Mouse (Mus musculus): ENCODE measurements around the gene 1600002K03Rik. TPM values are rescaled to one million over a fixed set of nuclear protein-coding genes. Genes with fewer than 3 reads are reported as not detected.
A peak's percentile ranks its signal among the peaks of the same experiment; 100 is the strongest.

Gene 1600002K03Rik
- polyA plus RNA-seq, 1 experiment from 2014 or later = 12.8 TPM

- ATAC-seq (ENCODE audit: insufficient number of reproducible peaks, low FRiP score, low TSS enrichment, low read depth) = no peak
- Histone ChIP-seq H3K4me1 (peaks cover 70% of the 10 kb centered on the region), H3K9me3 (no peaks in the 10 kb centered on the region), H3K27ac (peak overlapping the region; percentile 100), H3K36me3 (peaks cover 48% of the 10 kb centered on the region), H3K27me3 (no peaks in the 10 kb centered on the region), H3K4me2 (peak overlapping the region; percentile 81), H3K9ac (peak overlapping the region; percentile 81), H3K4me3 (peak overlapping the region; percentile 91)
- under 1% methylated on average over 47 of the region's 71 CpGs for WGBS
Measured at GRCm38 (mm10) chr10:80150226-80151210, 22.2 kb upstream of the 1600002K03Rik start.

GRCm38 (mm10) chr10:80151211-80152034 lies 21.3 kb upstream of the 1600002K03Rik start:
- H3K27me3 ChIP-seq = no peaks in the 10 kb centered on the region
- peak overlapping the region; percentile 100 for H3K27ac ChIP-seq
- peaks cover 48% of the 10 kb centered on the region for H3K36me3 ChIP-seq
- H3K9me3 ChIP-seq = no peaks in the 10 kb centered on the region
- no peak for ATAC-seq (ENCODE audit: insufficient number of reproducible peaks, low FRiP score, low TSS enrichment, low read depth)
- H3K4me3 ChIP-seq = peak overlapping the region; percentile 91
- peaks cover 69% of the 10 kb centered on the region for H3K4me1 ChIP-seq
- peak overlapping the region; percentile 81 for H3K9ac ChIP-seq
- peak overlapping the region; percentile 81 for H3K4me2 ChIP-seq
- WGBS = 2% methylated on average over 26 of the region's 26 CpGs

GRCm38 (mm10) chr10:80152071-80152872 lies 20.5 kb upstream of the 1600002K03Rik start:
- 3% methylated on average over 15 of the region's 15 CpGs for WGBS
- no peak for ATAC-seq (ENCODE audit: insufficient number of reproducible peaks, low FRiP score, low TSS enrichment, low read depth)
- peaks cover 69% of the 10 kb centered on the region for H3K4me1 ChIP-seq
- no peaks in the 10 kb centered on the region for H3K9me3 ChIP-seq
- H3K9ac ChIP-seq = peak overlapping the region; percentile 81
- no peaks in the 10 kb centered on the region for H3K27me3 ChIP-seq
- H3K36me3 ChIP-seq = peaks cover 56% of the 10 kb centered on the region
- H3K4me3 ChIP-seq = peak overlapping the region; percentile 91
- H3K4me2 ChIP-seq = peak overlapping the region; percentile 81
- peak overlapping the region; percentile 100 for H3K27ac ChIP-seq

DNA sequence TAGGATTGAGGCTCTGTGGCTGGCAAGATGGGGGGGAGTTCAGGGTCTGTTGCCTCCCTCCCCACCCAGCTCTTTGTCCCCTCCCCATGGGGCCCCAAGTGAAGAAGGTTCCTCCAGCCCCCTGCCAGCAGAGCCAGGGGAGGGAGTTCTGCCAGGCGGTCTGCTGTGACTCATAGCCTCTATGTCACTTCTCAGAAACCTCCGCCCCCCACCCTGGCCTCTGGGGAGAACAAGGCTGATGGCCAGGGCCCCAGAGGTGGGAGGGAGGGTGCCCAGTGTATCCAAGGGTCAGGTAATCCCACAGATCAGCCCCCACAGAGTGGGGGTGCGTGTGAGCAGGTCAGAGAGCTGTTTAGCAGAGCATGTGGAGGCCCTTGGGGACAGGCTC lies 19.9 kb upstream of the 1600002K03Rik start:
- 39% methylated on average over 3 of the region's 3 CpGs for WGBS
- no peaks in the 10 kb centered on the region for H3K9me3 ChIP-seq

DNA sequence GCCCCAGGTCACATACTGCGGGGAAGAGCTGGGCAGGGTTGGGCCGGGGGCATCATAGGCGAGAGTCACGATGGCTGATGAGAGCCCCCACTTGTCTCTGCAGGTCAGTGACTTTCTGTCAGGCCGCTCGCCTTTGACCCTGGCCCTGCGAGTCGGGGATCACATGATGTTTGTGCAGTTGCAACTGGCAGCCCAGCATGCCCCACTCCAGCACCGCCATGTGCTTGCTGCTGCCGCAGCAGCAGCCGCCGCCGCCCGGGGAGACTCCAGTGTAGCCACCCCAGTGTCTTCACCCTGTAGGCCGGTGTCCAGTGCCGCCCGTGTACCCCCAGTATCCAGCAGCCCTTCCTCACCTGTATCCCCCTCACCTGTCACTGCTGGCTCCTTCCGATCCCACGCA lies 19.0 kb upstream of the 1600002K03Rik start:
- Histone ChIP-seq H3K4me1 (peaks cover 73% of the 10 kb centered on the region), H3K9ac (no peak overlapping the region)

More for the DNA sequence above, 19.9 kb upstream of the 1600002K03Rik start:
- no peaks in the 10 kb centered on the region for H3K27me3 ChIP-seq
- ATAC-seq (ENCODE audit: insufficient number of reproducible peaks, low FRiP score, low TSS enrichment, low read depth) = no peak
- H3K27ac ChIP-seq = peak overlapping the region; percentile 100
- H3K4me1 ChIP-seq = peaks cover 67% of the 10 kb centered on the region
- H3K4me2 ChIP-seq = peak overlapping the region; percentile 81
- peak overlapping the region; percentile 91 for H3K4me3 ChIP-seq
- H3K9ac ChIP-seq = peak overlapping the region; percentile 81
- H3K36me3 ChIP-seq = peaks cover 58% of the 10 kb centered on the region

DNA sequence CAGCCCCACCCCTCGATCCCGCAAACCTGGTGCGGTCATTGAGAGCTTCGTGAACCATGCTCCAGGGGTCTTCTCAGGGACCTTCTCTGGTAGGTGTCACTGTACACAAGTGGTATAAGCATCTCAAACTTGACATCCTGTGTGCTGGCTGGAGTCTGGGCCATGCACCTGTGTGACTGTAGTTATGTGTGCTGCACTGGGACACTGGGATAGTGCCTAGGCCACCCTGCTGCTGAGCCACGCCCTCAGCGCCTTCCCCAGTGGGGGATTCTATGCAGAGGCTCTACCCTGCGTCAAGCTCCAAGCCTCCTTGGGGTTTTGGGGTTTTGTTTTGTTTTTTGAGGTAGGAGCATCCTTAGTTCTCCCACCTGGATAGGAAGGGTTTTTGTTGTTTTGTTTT lies 18.4 kb upstream of the 1600002K03Rik start:
- Histone ChIP-seq H3K4me1 (peaks cover 80% of the 10 kb centered on the region), H3K9ac (no peak overlapping the region), H3K36me3 (peaks cover 58% of the 10 kb centered on the region), H3K27me3 (no peaks in the 10 kb centered on the region), H3K27ac (0 out of 2 replicates have a peak overlapping the region, but pooled peaks have one; percentile 33), H3K4me3 (no peak overlapping the region), H3K4me2 (no peak overlapping the region), H3K9me3 (no peaks in the 10 kb centered on the region)
- WGBS = 85% methylated on average over 7 of the region's 7 CpGs
- no peak for ATAC-seq (ENCODE audit: insufficient number of reproducible peaks, low FRiP score, low TSS enrichment, low read depth)

More for the DNA sequence above, 19.0 kb upstream of the 1600002K03Rik start:
- Histone ChIP-seq H3K4me2 (no peak overlapping the region), H3K27me3 (no peaks in the 10 kb centered on the region), H3K9me3 (no peaks in the 10 kb centered on the region), H3K36me3 (peaks cover 58% of the 10 kb centered on the region), H3K4me3 (no peak overlapping the region), H3K27ac (peak overlapping the region; percentile 100)
- 86% methylated on average over 19 of the region's 19 CpGs for WGBS
- ATAC-seq (ENCODE audit: insufficient number of reproducible peaks, low FRiP score, low TSS enrichment, low read depth) = no peak

GRCm38 (mm10) chr10:80155277-80155676 lies 17.5 kb upstream of the 1600002K03Rik start:
- Histone ChIP-seq H3K9me3 (no peaks in the 10 kb centered on the region), H3K4me2 (no peak overlapping the region), H3K4me3 (no peak overlapping the region), H3K4me1 (peaks cover 86% of the 10 kb centered on the region), H3K27me3 (no peaks in the 10 kb centered on the region), H3K9ac (no peak overlapping the region), H3K27ac (peak overlapping the region; percentile 77), H3K36me3 (peaks cover 58% of the 10 kb centered on the region)
- 36% methylated on average over 1 of the region's 1 CpGs for whole genome bisulfite sequencing
- ATAC-seq (ENCODE audit: insufficient number of reproducible peaks, low FRiP score, low TSS enrichment, low read depth) = no peak

DNA sequence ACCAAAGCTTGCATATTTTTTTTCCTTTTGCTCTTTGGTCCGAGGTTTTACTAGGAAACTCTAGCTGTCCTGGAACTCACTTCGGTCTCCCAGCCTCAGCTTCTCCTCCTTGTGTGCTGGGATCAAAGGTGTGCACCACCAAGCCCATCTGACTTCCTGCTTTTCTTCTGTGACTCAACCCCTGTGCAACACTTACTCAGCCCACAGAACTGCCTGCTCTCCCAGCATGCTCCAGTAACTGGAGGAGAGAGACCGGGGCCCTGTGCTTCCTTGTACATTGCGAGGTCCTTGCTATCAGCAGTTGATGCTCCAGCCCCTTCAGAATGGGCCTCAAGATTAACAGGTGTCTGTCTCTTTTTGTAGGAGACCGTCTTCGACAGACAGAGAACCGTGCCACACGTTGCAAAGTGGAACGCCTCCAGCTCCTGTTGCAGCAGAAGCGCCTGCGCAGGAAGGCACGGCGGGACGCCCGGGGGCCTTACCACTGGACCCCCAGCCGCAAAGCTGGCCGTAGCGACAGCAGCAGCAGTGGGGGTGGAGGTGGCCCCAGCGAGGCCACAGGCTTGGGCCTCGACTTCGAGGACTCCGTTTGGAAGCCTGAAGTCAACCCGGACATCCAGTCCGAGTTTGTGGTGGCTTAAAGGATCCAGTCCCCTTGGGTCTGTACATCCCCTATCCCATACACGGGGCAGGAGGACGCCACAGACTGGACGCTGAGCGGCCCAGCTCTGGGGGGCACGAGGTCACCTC lies 16.6 kb upstream of the 1600002K03Rik start:
- WGBS = 80% methylated on average over 29 of the region's 29 CpGs
- Histone ChIP-seq H3K36me3 (peaks cover 58% of the 10 kb centered on the region), H3K27me3 (no peaks in the 10 kb centered on the region), H3K4me3 (no peak overlapping the region), H3K9me3 (no peaks in the 10 kb centered on the region), H3K9ac (no peak overlapping the region), H3K27ac (peak overlapping the region; percentile 77), H3K4me2 (no peak overlapping the region), H3K4me1 (peaks cover 94% of the 10 kb centered on the region)
- no peak for ATAC-seq (ENCODE audit: insufficient number of reproducible peaks, low FRiP score, low TSS enrichment, low read depth)

GRCm38 (mm10) chr10:80156752-80157053 lies 16.0 kb upstream of the 1600002K03Rik start:
- no peak overlapping the region for H3K9ac ChIP-seq
- peak overlapping the region; percentile 77 for H3K27ac ChIP-seq
- 59% methylated on average over 7 of the region's 7 CpGs for WGBS
- H3K4me2 ChIP-seq = no peak overlapping the region
- ATAC-seq (ENCODE audit: insufficient number of reproducible peaks, low FRiP score, low TSS enrichment, low read depth) = no peak
- H3K27me3 ChIP-seq = no peaks in the 10 kb centered on the region
- H3K9me3 ChIP-seq = no peaks in the 10 kb centered on the region
- H3K4me1 ChIP-seq = peaks cover 94% of the 10 kb centered on the region
- H3K36me3 ChIP-seq = peaks cover 53% of the 10 kb centered on the region
- H3K4me3 ChIP-seq = no peak overlapping the region

DNA sequence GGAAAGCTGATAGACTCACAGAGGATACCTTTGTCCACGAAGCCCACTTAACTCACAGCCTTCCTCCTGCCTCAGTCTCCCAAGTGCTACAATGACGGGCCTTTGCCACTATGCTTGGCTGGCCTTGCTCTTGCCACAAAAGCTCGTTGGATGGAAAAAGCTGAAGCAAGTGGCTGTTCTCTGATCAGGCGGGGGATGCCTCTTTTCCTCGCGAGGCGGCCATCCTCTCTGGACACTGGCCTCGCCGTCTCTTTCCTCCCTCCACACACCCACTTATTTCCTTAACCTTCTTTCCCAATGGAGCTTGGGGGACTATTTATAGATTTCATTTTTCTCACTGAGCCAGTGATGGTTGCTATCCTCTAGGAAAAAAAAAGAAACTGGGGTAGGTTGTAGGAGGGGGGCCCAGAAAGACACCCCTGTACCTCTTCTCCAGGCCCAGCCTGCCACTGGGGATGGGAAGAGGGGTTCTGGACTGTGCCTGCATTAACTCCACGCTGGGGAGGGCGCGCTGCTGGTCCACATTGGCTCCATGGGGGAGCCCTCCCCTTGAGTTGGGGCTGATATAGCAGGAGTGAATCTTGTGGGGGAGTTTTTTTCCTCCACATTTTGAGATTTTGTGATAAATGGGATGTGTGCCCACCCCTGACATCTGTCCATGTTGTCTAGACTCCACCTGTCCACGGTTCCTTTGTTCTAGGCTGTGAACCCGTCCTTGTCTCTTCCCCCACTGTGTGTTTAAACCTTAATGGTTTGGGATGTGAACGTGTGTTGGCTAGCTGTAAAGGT lies 15.4 kb upstream of the 1600002K03Rik start:
- no peak for ATAC-seq (ENCODE audit: insufficient number of reproducible peaks, low FRiP score, low TSS enrichment, low read depth)
- peaks cover 94% of the 10 kb centered on the region for H3K4me1 ChIP-seq
- WGBS = 61% methylated on average over 15 of the region's 15 CpGs
- H3K27ac ChIP-seq = peak overlapping the region; percentile 77
- H3K4me2 ChIP-seq = no peak overlapping the region
- peaks cover 52% of the 10 kb centered on the region for H3K36me3 ChIP-seq
- H3K9me3 ChIP-seq = no peaks in the 10 kb centered on the region
- H3K4me3 ChIP-seq = no peak overlapping the region
- H3K27me3 ChIP-seq = no peaks in the 10 kb centered on the region
- no peak overlapping the region for H3K9ac ChIP-seq
